Mouse (Mus musculus) limb, embryonic 14.5 days (tissue): ENCODE data around the gene Trim32. TPM values are rescaled to one million over a fixed set of nuclear protein-coding genes. Genes with fewer than 3 reads are reported as not detected.

ENCODE experiments used
- ATAC-seq: fragments of 200-750 bp; cut with Nextera tagmentation; 2 replicates; pipeline ENCODE4 v1.8.0; 2017; ENCODE audit warnings: low read depth, moderate number of reproducible peaks, moderate TSS enrichment; ENCODE audit not compliant: low FRiP score
- DNase-seq: peaks from one replicate; pipeline ENCODE4 v3.0.0-alpha.2; 2015; ENCODE audit warnings: low spot score
- H3K27ac ChIP-seq: fragments of 300-500 bp; sonication (generic); replicated peaks from 2 replicates; pipeline ENCODE4 v1.5.1; 2014; ENCODE audit warnings: low read depth, mild to moderate bottlenecking, low read length, moderate library complexity, mixed read lengths
- H3K27me3 ChIP-seq: fragments of 300-500 bp; sonication (generic); 2 replicates; pipeline ENCODE4 v1.6.1; 2014; ENCODE audit warnings: low read length, mixed read lengths; ENCODE audit not compliant: control insufficient read depth, insufficient read depth
- H3K36me3 ChIP-seq: fragments of 300-500 bp; sonication (generic); 2 replicates; pipeline ENCODE4 v1.6.1; 2014; ENCODE audit warnings: mild to moderate bottlenecking, low read length, moderate library complexity, mixed read lengths; ENCODE audit not compliant: control insufficient read depth, insufficient read depth
- H3K4me1 ChIP-seq: fragments of 300-500 bp; sonication (generic); 2 replicates; pipeline ENCODE4 v1.6.1; 2014; ENCODE audit warnings: antibody characterized with exemption, low read length, mixed read lengths; ENCODE audit not compliant: control insufficient read depth, insufficient read depth
- H3K4me2 ChIP-seq: fragments of 300-500 bp; sonication (generic); replicated peaks from 2 replicates; pipeline ENCODE4 v1.6.1; 2014; ENCODE audit warnings: low read depth, mild to moderate bottlenecking, low read length, moderate library complexity; ENCODE audit not compliant: severe bottlenecking
- H3K4me3 ChIP-seq: fragments of 300-500 bp; sonication (generic); replicated peaks from 2 replicates; pipeline ENCODE4 v1.5.1; 2014; ENCODE audit warnings: low read length
- H3K9ac ChIP-seq: fragments of 300-500 bp; sonication (generic); 2 replicates; pipeline ENCODE4 v1.6.1; 2014; ENCODE audit warnings: mild to moderate bottlenecking, low read depth, low read length, moderate library complexity; ENCODE audit not compliant: severe bottlenecking
- H3K9me3 ChIP-seq: fragments of 300-500 bp; sonication (generic); 2 replicates; pipeline ENCODE4 v1.6.1; 2016; ENCODE audit warnings: low read length; ENCODE audit not compliant: control insufficient read depth
- POLR2A ChIP-seq: fragments of 200-500 bp; IDR thresholded peaks from 2 replicates; pipeline ENCODE4 v1.8.0; 2012; ENCODE audit warnings: inconsistent platforms, mild to moderate bottlenecking, moderate library complexity, borderline replicate concordance; ENCODE audit not compliant: insufficient read depth, insufficient read length; ENCODE audit errors: extremely low read depth
- WGBS: fragments of 180-500 bp; shearing (Covaris S2); extraction: QIAGEN DNeasy Blood & Tissue Kit; methylation state at CpG from one replicate; pipeline ENCODE4 v1.1.7; 2014; 5-methylcytosine and 5-hydroxymethylcytosine counted together
- polyA plus RNA-seq, 2 experiments: library from polyadenylated mRNA; depleted of rRNA in 1 of 2; stranded (reverse) in 1 of 2; unstranded in 1 of 2; fragments of >200 nt; fragmentation: Nextera tagmentation in 1 of 2; extraction: Ambion mirVana in 1 of 2; gene quantifications; 2 replicates each; pipeline versions ENCODE4 v1.2.1 to v1.2.3; 2012 to 2014

The Trim32 gene
- polyA plus RNA-seq, 2 experiments, result 34.5 to 50.5 TPM

GRCm38 (mm10) chr4:65610896-65611295 lies 6.1 kb downstream of the Trim32 start:
- DNase-seq (peak; percentile 46), ATAC-seq (peak; percentile 67)
- Histone ChIP-seq H3K36me3 (peaks cover 30% of the 10 kb centered on the region), H3K4me2 (peak overlapping the region; percentile 1; the same call in 1 of the 2 replicates), H3K9ac (no peak overlapping the region), H3K27ac (no peak overlapping the region), H3K4me1 (peaks cover 26% of the 10 kb centered on the region), H3K9me3 (no peaks in the 10 kb centered on the region), H3K27me3 (no peaks in the 10 kb centered on the region), H3K4me3 (no peak overlapping the region)
- TF ChIP-seq POLR2A, result no peak
- WGBS, result 38% methylated on average over 6 of the region's 6 CpGs

- peaks cover 17% of the 10 kb centered on the region for H3K4me1 ChIP-seq
- H3K4me3 ChIP-seq, result no peak overlapping the region
- no peak overlapping the region for H3K9ac ChIP-seq
- TF ChIP-seq POLR2A, result no peak
- H3K9me3 ChIP-seq, result no peaks in the 10 kb centered on the region
- WGBS, result 95% methylated on average over 14 of the region's 14 CpGs
- no peak overlapping the region for H3K4me2 ChIP-seq
- DNase-seq (no peak), ATAC-seq (no peak)
- H3K36me3 ChIP-seq, result peaks cover 50% of the 10 kb centered on the region
- H3K27ac ChIP-seq, result no peak overlapping the region
- no peaks in the 10 kb centered on the region for H3K27me3 ChIP-seq
These were observed 8.3 kb downstream of the Trim32 start for GRCm38 (mm10) chr4:65613135-65613534.

GRCm38 (mm10) chr4:65620125-65620524 lies 15.3 kb downstream of the Trim32 start:
- H3K36me3 ChIP-seq, result peaks cover 42% of the 10 kb centered on the region
- H3K4me1 ChIP-seq, result no peaks in the 10 kb centered on the region
- H3K27ac ChIP-seq, result no peak overlapping the region
- H3K4me3 ChIP-seq, result no peak overlapping the region
- TF ChIP-seq POLR2A, result no peak
- no peak overlapping the region for H3K9ac ChIP-seq
- H3K27me3 ChIP-seq, result no peaks in the 10 kb centered on the region
- no peak for DNase-seq
- no peak for ATAC-seq
- H3K4me2 ChIP-seq, result no peak overlapping the region
- no peaks in the 10 kb centered on the region for H3K9me3 ChIP-seq
- 70% methylated on average over 3 of the region's 3 CpGs for WGBS

GRCm38 (mm10) chr4:65638231-65638630 lies 33.4 kb downstream of the Trim32 start:
- 69% methylated on average over 3 of the region's 3 CpGs for WGBS
- no peak overlapping the region for H3K27ac ChIP-seq
- H3K27me3 ChIP-seq, result no peaks in the 10 kb centered on the region
- no peak overlapping the region for H3K9ac ChIP-seq
- no peak overlapping the region for H3K4me3 ChIP-seq
- no peaks in the 10 kb centered on the region for H3K36me3 ChIP-seq
- no peak overlapping the region for H3K4me2 ChIP-seq
- no peaks in the 10 kb centered on the region for H3K9me3 ChIP-seq
- ATAC-seq (no peak), DNase-seq (peak; percentile 30)
- H3K4me1 ChIP-seq, result no peaks in the 10 kb centered on the region
- TF ChIP-seq POLR2A, result no peak

GRCm38 (mm10) chr4:65642611-65643010 lies 37.8 kb downstream of the Trim32 start:
- Histone ChIP-seq H3K27me3 (no peaks in the 10 kb centered on the region), H3K4me2 (no peak overlapping the region), H3K9me3 (no peaks in the 10 kb centered on the region), H3K9ac (no peak overlapping the region), H3K4me1 (no peaks in the 10 kb centered on the region), H3K36me3 (no peaks in the 10 kb centered on the region), H3K27ac (no peak overlapping the region), H3K4me3 (no peak overlapping the region)
- DNase-seq (no peak), ATAC-seq (no peak)
- no peak for TF ChIP-seq POLR2A
- WGBS, result 19% methylated on average over 5 of the region's 5 CpGs

- Histone ChIP-seq H3K9me3 (no peaks in the 10 kb centered on the region), H3K4me1 (no peaks in the 10 kb centered on the region), H3K9ac (no peak overlapping the region), H3K4me3 (no peak overlapping the region), H3K27me3 (no peaks in the 10 kb centered on the region), H3K27ac (no peak overlapping the region), H3K4me2 (no peak overlapping the region), H3K36me3 (no peaks in the 10 kb centered on the region)
- ATAC-seq (peak; percentile 63; the same call in 1 of the 2 replicates), DNase-seq (peak; percentile 89)
- 2% methylated on average over 2 of the region's 2 CpGs for WGBS
- no peak for TF ChIP-seq POLR2A
These were observed 49.9 kb downstream of the Trim32 start for GRCm38 (mm10) chr4:65654723-65655122.
